Mouse (Mus musculus): ENCODE data around the gene Sh2b1. TPM values are rescaled to one million over a fixed set of nuclear protein-coding genes. Genes with fewer than 3 reads are reported as not detected.

The Sh2b1 gene
- polyA plus RNA-seq, 1 experiment = 95.0 TPM

DNA sequence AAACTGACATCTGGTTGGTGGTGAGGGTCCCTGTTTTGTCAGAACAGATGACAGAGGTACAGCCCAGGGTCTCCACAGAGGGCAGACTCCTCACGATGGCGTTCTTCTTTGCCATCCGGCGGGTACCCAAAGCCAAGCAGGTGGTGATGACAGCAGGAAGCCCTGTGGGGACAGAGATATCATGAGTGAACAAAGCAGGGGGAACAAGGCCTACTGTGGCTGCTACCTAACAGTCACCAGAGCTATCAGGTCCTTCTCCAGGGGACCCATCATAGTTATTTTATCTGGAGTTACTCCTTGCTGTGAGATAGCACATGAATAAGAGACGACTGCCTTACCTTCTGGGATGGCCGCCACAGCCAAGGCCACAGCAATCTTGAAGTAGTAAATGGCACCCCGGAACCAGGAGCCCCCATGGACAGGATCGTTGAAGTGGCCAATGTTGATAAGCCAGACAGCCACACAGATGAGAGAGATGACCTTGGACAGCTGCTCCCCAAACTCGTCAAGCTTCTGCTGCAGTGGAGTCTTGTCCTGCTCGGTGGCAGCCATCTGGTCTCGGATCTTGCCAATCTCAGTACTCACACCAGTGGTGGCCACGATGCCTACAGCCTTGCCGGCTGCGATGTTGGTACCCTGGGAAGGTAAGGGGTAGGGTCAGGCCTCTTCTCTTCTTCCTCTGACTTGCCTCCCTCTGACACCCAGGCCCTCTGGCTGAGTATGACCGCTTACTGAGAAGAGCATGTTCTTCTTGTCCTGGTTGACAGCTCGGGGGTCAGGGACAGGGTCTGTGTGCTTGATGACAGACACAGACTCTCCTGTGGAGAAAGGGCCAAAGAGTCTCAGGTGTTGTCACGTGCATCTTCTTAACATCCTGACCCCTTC is 18.6 kb downstream of the Sh2b1 start:
- 62% methylated on average over 17 of the region's 17 CpGs for WGBS
- Histone ChIP-seq H3K4me3 (replicated peaks; ENCODE audit: control insufficient read depth, low read depth, low read length) (no peak overlapping the region), H3K4me1 (ENCODE audit: control insufficient read depth, insufficient read depth, low read length) (no peaks in the 10 kb centered on the region), H3K27ac (ENCODE audit: control insufficient read depth, insufficient read depth, low read depth, low read length, poor library complexity) (no peak overlapping the region)
- TF ChIP-seq POLR2A (IDR thresholded peaks at IDR 0.05; ENCODE audit: borderline replicate concordance, control insufficient read depth, low read depth, low read length) (no peak), CTCF (IDR thresholded peaks at IDR 0.05; ENCODE audit: control insufficient read depth, insufficient read depth, low read length) (no peak)

GRCm38 (mm10) chr7:126455242-126455641 is 20.0 kb downstream of the Sh2b1 start:
- no peaks in the 10 kb centered on the region for H3K4me1 ChIP-seq (ENCODE audit: control insufficient read depth, insufficient read depth, low read length)
- no peak overlapping the region for H3K27ac ChIP-seq (ENCODE audit: control insufficient read depth, insufficient read depth, low read depth, low read length, poor library complexity)
- TF ChIP-seq CTCF (IDR thresholded peaks at IDR 0.05; ENCODE audit: control insufficient read depth, insufficient read depth, low read length) = no peak
- TF ChIP-seq POLR2A (IDR thresholded peaks at IDR 0.05; ENCODE audit: borderline replicate concordance, control insufficient read depth, low read depth, low read length) = no peak
- H3K4me3 ChIP-seq (replicated peaks; ENCODE audit: control insufficient read depth, low read depth, low read length) = no peak overlapping the region
- 76% methylated on average over 2 of the region's 2 CpGs for WGBS

GRCm38 (mm10) chr7:126453861-126454260 is 21.4 kb downstream of the Sh2b1 start:
- no peak overlapping the region for H3K27ac ChIP-seq (ENCODE audit: control insufficient read depth, insufficient read depth, low read depth, low read length, poor library complexity)
- 30% methylated on average over 7 of the region's 7 CpGs for WGBS
- no peaks in the 10 kb centered on the region for H3K4me1 ChIP-seq (ENCODE audit: control insufficient read depth, insufficient read depth, low read length)
- no peak for TF ChIP-seq POLR2A (IDR thresholded peaks at IDR 0.05; ENCODE audit: borderline replicate concordance, control insufficient read depth, low read depth, low read length)
- no peak for TF ChIP-seq CTCF (IDR thresholded peaks at IDR 0.05; ENCODE audit: control insufficient read depth, insufficient read depth, low read length)
- no peak overlapping the region for H3K4me3 ChIP-seq (replicated peaks; ENCODE audit: control insufficient read depth, low read depth, low read length)

GRCm38 (mm10) chr7:126452244-126452643 is 23.0 kb downstream of the Sh2b1 start:
- peaks cover 2% of the 10 kb centered on the region; the same call in 1 of the 2 replicates for H3K4me1 ChIP-seq (ENCODE audit: control insufficient read depth, insufficient read depth, low read length)
- 71% methylated on average over 3 of the region's 3 CpGs for WGBS
- H3K27ac ChIP-seq (ENCODE audit: control insufficient read depth, insufficient read depth, low read depth, low read length, poor library complexity) = no peak overlapping the region
- TF ChIP-seq CTCF (IDR thresholded peaks at IDR 0.05; ENCODE audit: control insufficient read depth, insufficient read depth, low read length) = no peak
- no peak for TF ChIP-seq POLR2A (IDR thresholded peaks at IDR 0.05; ENCODE audit: borderline replicate concordance, control insufficient read depth, low read depth, low read length)
- H3K4me3 ChIP-seq (replicated peaks; ENCODE audit: control insufficient read depth, low read depth, low read length) = no peak overlapping the region

- TF ChIP-seq POLR2A (IDR thresholded peaks at IDR 0.05; ENCODE audit: borderline replicate concordance, control insufficient read depth, low read depth, low read length) (no peak), CTCF (IDR thresholded peaks at IDR 0.05; ENCODE audit: control insufficient read depth, insufficient read depth, low read length) (no peak)
- H3K27ac ChIP-seq (ENCODE audit: control insufficient read depth, insufficient read depth, low read depth, low read length, poor library complexity) = no peak overlapping the region
- WGBS = 80% methylated on average over 6 of the region's 6 CpGs
- H3K4me1 ChIP-seq (ENCODE audit: control insufficient read depth, insufficient read depth, low read length) = peaks cover 2% of the 10 kb centered on the region; the same call in 1 of the 2 replicates
- no peak overlapping the region for H3K4me3 ChIP-seq (replicated peaks; ENCODE audit: control insufficient read depth, low read depth, low read length)
Measured at GRCm38 (mm10) chr7:126450641-126451040, 24.6 kb downstream of the Sh2b1 start.

GRCm38 (mm10) chr7:126449991-126450390 is 25.2 kb downstream of the Sh2b1 start:
- Histone ChIP-seq H3K4me3 (replicated peaks; ENCODE audit: control insufficient read depth, low read depth, low read length) (no peak overlapping the region), H3K4me1 (ENCODE audit: control insufficient read depth, insufficient read depth, low read length) (peaks cover 2% of the 10 kb centered on the region; the same call in 1 of the 2 replicates), H3K27ac (ENCODE audit: control insufficient read depth, insufficient read depth, low read depth, low read length, poor library complexity) (no peak overlapping the region)
- 90% methylated on average over 18 of the region's 18 CpGs for WGBS
- no peak for TF ChIP-seq CTCF (IDR thresholded peaks at IDR 0.05; ENCODE audit: control insufficient read depth, insufficient read depth, low read length)
- no peak for TF ChIP-seq POLR2A (IDR thresholded peaks at IDR 0.05; ENCODE audit: borderline replicate concordance, control insufficient read depth, low read depth, low read length)

DNA sequence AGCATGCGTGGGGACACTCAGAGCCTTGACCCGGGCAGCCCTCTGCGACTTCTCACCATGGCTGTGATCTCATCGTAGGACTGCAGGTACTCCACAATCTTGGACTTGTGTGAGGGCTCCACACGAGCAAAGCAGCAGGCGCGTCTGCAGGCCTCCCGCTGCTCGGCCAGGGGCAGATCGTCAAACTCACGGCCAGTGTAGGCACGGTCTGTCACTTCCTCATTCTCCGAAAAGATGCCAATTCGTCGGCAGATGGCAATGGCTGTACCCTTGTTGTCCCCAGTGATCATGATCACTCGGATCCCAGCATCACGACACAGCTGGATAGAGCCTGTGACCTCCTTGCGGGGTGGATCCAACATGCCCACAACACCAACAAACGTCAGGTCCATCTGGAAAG is 26.7 kb downstream of the Sh2b1 start:
- no peak for TF ChIP-seq CTCF (IDR thresholded peaks at IDR 0.05; ENCODE audit: control insufficient read depth, insufficient read depth, low read length)
- TF ChIP-seq POLR2A (IDR thresholded peaks at IDR 0.05; ENCODE audit: borderline replicate concordance, control insufficient read depth, low read depth, low read length) = no peak
- Histone ChIP-seq H3K4me1 (ENCODE audit: control insufficient read depth, insufficient read depth, low read length) (peaks cover 2% of the 10 kb centered on the region; the same call in 1 of the 2 replicates), H3K4me3 (replicated peaks; ENCODE audit: control insufficient read depth, low read depth, low read length) (no peak overlapping the region), H3K27ac (ENCODE audit: control insufficient read depth, insufficient read depth, low read depth, low read length, poor library complexity) (no peak overlapping the region)
- WGBS = 31% methylated on average over 19 of the region's 19 CpGs

GRCm38 (mm10) chr7:126446217-126446616 is 29.0 kb downstream of the Sh2b1 start:
- Histone ChIP-seq H3K27ac (ENCODE audit: control insufficient read depth, insufficient read depth, low read depth, low read length, poor library complexity) (no peak overlapping the region), H3K4me1 (ENCODE audit: control insufficient read depth, insufficient read depth, low read length) (peaks cover 2% of the 10 kb centered on the region; the same call in 1 of the 2 replicates), H3K4me3 (replicated peaks; ENCODE audit: control insufficient read depth, low read depth, low read length) (no peak overlapping the region)
- TF ChIP-seq CTCF (IDR thresholded peaks at IDR 0.05; ENCODE audit: control insufficient read depth, insufficient read depth, low read length) = no peak
- no peak for TF ChIP-seq POLR2A (IDR thresholded peaks at IDR 0.05; ENCODE audit: borderline replicate concordance, control insufficient read depth, low read depth, low read length)
- 94% methylated on average over 21 of the region's 21 CpGs for whole genome bisulfite sequencing

Data from bone marrow, adult 2 months (tissue).